Mouse (Mus musculus) embryo, embryonic 11 days (tissue): ENCODE data around the gene Nrxn1.
"Not testable (repeated sequence)": the region's sequence is repeated elsewhere in the genome, so short reads cannot be mapped to it uniquely, and the experiment has no call there.

Experiments used
- DNase-seq: peaks from one replicate; pipeline ENCODE4 v3.0.0-alpha.2; 2015

The Nrxn1 gene

GRCm38 (mm10) chr17:90569877-90570276 lies 523.0 kb downstream of the Nrxn1 start:
- DNase-seq = no peak

- DNase-seq = no peak
Measured at GRCm38 (mm10) chr17:90565186-90565585, 527.7 kb downstream of the Nrxn1 start.

- DNase-seq = no peak
Measured at GRCm38 (mm10) chr17:90556376-90556775, 536.5 kb downstream of the Nrxn1 start.

GRCm38 (mm10) chr17:90550415-90550814 lies 542.5 kb downstream of the Nrxn1 start:
- no peak for DNase-seq

GRCm38 (mm10) chr17:90546806-90547205 lies 546.1 kb downstream of the Nrxn1 start:
- DNase-seq = no peak

- no peak for DNase-seq
Measured at GRCm38 (mm10) chr17:90544639-90545259, 548.1 kb downstream of the Nrxn1 start.

- no peak for DNase-seq
Measured at GRCm38 (mm10) chr17:90543986-90544638, 548.8 kb downstream of the Nrxn1 start.

GRCm38 (mm10) chr17:90531443-90531842 lies 561.4 kb downstream of the Nrxn1 start:
- DNase-seq = no peak

- DNase-seq = no peak
Measured at GRCm38 (mm10) chr17:90506026-90506425, 586.8 kb downstream of the Nrxn1 start.

GRCm38 (mm10) chr17:90503999-90504398 lies 588.9 kb downstream of the Nrxn1 start:
- DNase-seq = not testable (repeated sequence)

GRCm38 (mm10) chr17:90501023-90501675 lies 591.7 kb downstream of the Nrxn1 start:
- DNase-seq = peak; percentile 62

GRCm38 (mm10) chr17:90479531-90480250 lies 613.2 kb downstream of the Nrxn1 start:
- DNase-seq = no peak

- DNase-seq = peak; percentile 12
Measured at GRCm38 (mm10) chr17:90456748-90457147, 636.1 kb downstream of the Nrxn1 start.

GRCm38 (mm10) chr17:90455904-90456303 lies 637.0 kb downstream of the Nrxn1 start:
- DNase-seq = peak; percentile 73

GRCm38 (mm10) chr17:90455409-90455775 lies 637.5 kb downstream of the Nrxn1 start:
- peak; percentile 73 for DNase-seq

GRCm38 (mm10) chr17:90454738-90455408 lies 638.0 kb downstream of the Nrxn1 start:
- peak; percentile 42 for DNase-seq

GRCm38 (mm10) chr17:90454356-90454737 lies 638.5 kb downstream of the Nrxn1 start:
- peak; percentile 43 for DNase-seq

GRCm38 (mm10) chr17:90453280-90453679 lies 639.6 kb downstream of the Nrxn1 start:
- DNase-seq = no peak

GRCm38 (mm10) chr17:90452770-90453169 lies 640.1 kb downstream of the Nrxn1 start:
- DNase-seq = peak; percentile 41

GRCm38 (mm10) chr17:90451384-90451783 lies 641.5 kb downstream of the Nrxn1 start:
- no peak for DNase-seq

GRCm38 (mm10) chr17:90443067-90443466 lies 649.8 kb downstream of the Nrxn1 start:
- DNase-seq = no peak

GRCm38 (mm10) chr17:90435836-90436235 lies 657.0 kb downstream of the Nrxn1 start:
- DNase-seq = no peak

GRCm38 (mm10) chr17:90435371-90435770 lies 657.5 kb downstream of the Nrxn1 start:
- DNase-seq = no peak
